In genomic region chr6:6216120-6216506, GRCm38 (mm10) we compare ENCODE assay signal across 8 mouse cellular contexts. TPM values are rescaled to one million over a fixed set of nuclear protein-coding genes. Genes with fewer than 3 reads are reported as not detected.
DNase-seq lines count a peak whose midpoint lies in the region; ATAC-seq and TF ChIP-seq lines count a peak whose summit lies in the region.

No protein-coding gene starts in this region.

- H3K27ac ChIP-seq in heart, adult 2 months = peak overlapping the region; percentile 95
- H3K27ac ChIP-seq in spleen, adult 2 months (ENCODE audit: insufficient read depth, low read length) = no peak overlapping the region
- peak overlapping the region; percentile 79 for H3K27ac ChIP-seq in liver, embryonic 12.5 days

- TF ChIP-seq POLR2A in heart, adult 2 months (IDR thresholded peaks at IDR 0.05; ENCODE audit: insufficient read depth, low read depth, low read length) = no peak
- TF ChIP-seq POLR2A in spleen, adult 2 months (IDR thresholded peaks at IDR 0.05; ENCODE audit: low read depth, low read length) = no peak

- intact Hi-C loops in heart, adult 2 months (cut with DNase I) = loop anchor here (2.0 kb wide), 2 partner anchors 31 to 83 kb away; no protein-coding TSS in a partner anchor

- H3K27me3 ChIP-seq in heart, adult 2 months (ENCODE audit: control insufficient read depth, insufficient read depth, low read length) = no peaks in the 10 kb centered on the region
- 0 out of 2 replicates have a peak, but pooled peaks cover 3% of the 10 kb centered on the region for H3K27me3 ChIP-seq in spleen, adult 2 months (ENCODE audit: control insufficient read depth, insufficient read depth, low read length)
- no peaks in the 10 kb centered on the region for H3K27me3 ChIP-seq in liver, embryonic 12.5 days (replicated peaks)

- H3K9ac ChIP-seq in heart, adult 2 months (ENCODE audit: low read depth, low read length) = peak overlapping the region; percentile 73
- H3K9ac ChIP-seq in liver, embryonic 12.5 days = peak overlapping the region; percentile 85

- no peak for TF ChIP-seq EP300 in heart, adult 2 months (IDR thresholded peaks at IDR 0.05; ENCODE audit: insufficient read depth, low read depth, low read length)

- peak overlapping the region; percentile 93 for H3K4me2 ChIP-seq in liver, embryonic 12.5 days

- peak overlapping the region; percentile 81 for H3K4me3 ChIP-seq in heart, adult 2 months
- H3K4me3 ChIP-seq in spleen, adult 2 months (ENCODE audit: extremely low read depth, insufficient read depth, insufficient read length) = peak overlapping the region; percentile 74; the same call in 1 of the 2 replicates
- peak overlapping the region; percentile 80 for H3K4me3 ChIP-seq in liver, embryonic 12.5 days

- H3K4me1 ChIP-seq in heart, adult 2 months (ENCODE audit: control insufficient read depth, insufficient read depth, low read length) = peaks cover 10% of the 10 kb centered on the region; the same call in 1 of the 2 replicates
- peaks cover 5% of the 10 kb centered on the region for H3K4me1 ChIP-seq in spleen, adult 2 months (ENCODE audit: control insufficient read depth, insufficient read depth, insufficient read length)
- H3K4me1 ChIP-seq in liver, embryonic 12.5 days = peaks cover 38% of the 10 kb centered on the region

- H3K36me3 ChIP-seq in heart, adult 2 months (ENCODE audit: control insufficient read depth, insufficient read depth, low read length) = no peaks in the 10 kb centered on the region; the same call in none of the 2 replicates
- H3K36me3 ChIP-seq in spleen, adult 2 months (ENCODE audit: control insufficient read depth, insufficient read depth, low read length) = no peaks in the 10 kb centered on the region
- H3K36me3 ChIP-seq in liver, embryonic 12.5 days = peaks cover 2% of the 10 kb centered on the region; the same call in 1 of the 2 replicates

- DNase-seq in heart, adult 2 months = no peak
- DNase-seq in heart, postnatal 4 days = no peak
- no peak for DNase-seq in spleen, adult 2 months (ENCODE audit: low read depth in 1 of 2, low spot score in 2 of 2)
- no peak for DNase-seq in spleen, postnatal 14 days (ENCODE audit: low spot score in 2 of 2)
- no peak for DNase-seq in layer of hippocampus, adult 18-20 months (ENCODE audit: low spot score in 2 of 2)
- DNase-seq in cerebellum, adult 9-11 months = no peak
- DNase-seq in ovary, postnatal 10 days (ENCODE audit: low spot score) = no peak

- 41% methylated on average over 5 of the region's 5 CpGs for WGBS in heart, adult 2 months
- WGBS in spleen, adult 2 months = 53% methylated on average over 5 of the region's 5 CpGs
- 38% methylated on average over 5 of the region's 5 CpGs for WGBS in liver, embryonic 12.5 days (ENCODE audit: insufficient replicate concordance)

- ATAC-seq in liver, embryonic 12.5 days = no peak

- no peaks in the 10 kb centered on the region for H3K79me2 ChIP-seq in heart, adult 2 months (replicated peaks; ENCODE audit: control insufficient read depth, insufficient read depth, low read length)

- TF ChIP-seq CTCF in heart, adult 2 months (IDR thresholded peaks at IDR 0.05) = no peak
- no peak for TF ChIP-seq CTCF in spleen, adult 2 months (IDR thresholded peaks at IDR 0.05; ENCODE audit: extremely low read depth, insufficient read depth, insufficient read length, insufficient replicate concordance)

- H3K9me3 ChIP-seq in liver, embryonic 12.5 days (replicated peaks) = no peaks in the 10 kb centered on the region

RNA-seq across cellular contexts. Expression of gene Slc25a13, which starts 0.9 kb away (rescaled TPM):
- total RNA-seq in heart, adult 2 months (2021) = 100 to 1,000 TPM; 121 to 146 TPM
- polyA plus RNA-seq in heart, adult 2 months (2012; rRNA removed) = 45.5 and 79.1 TPM in 2 replicates
- total RNA-seq in heart, postnatal 4 days (2021) = 10 to 100 TPM; 65.8 to 67.9 TPM
- polyA plus RNA-seq in spleen, adult 2 months (2012; rRNA removed) = 0.70 and 0.75 TPM in 2 replicates
- polyA plus RNA-seq in liver, embryonic 12.5 days (2016; fragmentation: Nextera tagmentation; extraction: Ambion mirVana) = 41.9 and 43.6 TPM in 2 replicates
- 1 to 10 TPM; 3.5 to 5.4 TPM for total RNA-seq in layer of hippocampus, adult 18-20 months (2021)

Comparison
In these comparisons a context has a peak if more than half of its experiments do, and no peak if none do; other contexts are left out.
1. RNA of gene Slc25a13, which starts 0.9 kb away (total RNA-seq): 121 to 146 TPM in heart, adult 2 months and 65.8 to 67.9 TPM in heart, postnatal 4 days; 3.5 to 5.4 TPM in layer of hippocampus, adult 18-20 months; every median in the first group is over 10 times any median in the second.
2. Peak in every context shown above with its lines, with median percentiles within 50 percentile points of each other: H3K4me3 ChIP-seq.